Mouse (Mus musculus) brain, embryonic 14.5 days (tissue): ENCODE results near the gene Otub1.

Source experiments
- CTCF ChIP-seq: fragments of 200-500 bp; IDR thresholded peaks from 2 replicates; pipeline ENCODE4 v1.5.1; 2012; ENCODE audit warnings: inconsistent platforms, mild to moderate bottlenecking, moderate library complexity, borderline replicate concordance; ENCODE audit not compliant: insufficient read depth, insufficient read length; ENCODE audit errors: extremely low read depth
- POLR2A ChIP-seq: fragments of 200-500 bp; IDR thresholded peaks from 2 replicates; pipeline ENCODE4 v1.6.1; 2012; ENCODE audit warnings: mild to moderate bottlenecking, inconsistent platforms, borderline replicate concordance; ENCODE audit not compliant: poor library complexity, insufficient read depth, insufficient read length, severe bottlenecking; ENCODE audit errors: extremely low read depth

GRCm38 (mm10) chr19:7166767-7167166 lies 39.3 kb downstream of the Otub1 start:
- TF ChIP-seq POLR2A (no peak), CTCF (no peak)
